Mouse (Mus musculus): ENCODE measurements at regions not wholly inside any gene's neighbourhood (a gene's known extent, or its start where the extent isn't known, plus 50 kb on each side); places are given as distances from the start of the nearest gene placed in this dataset.
"Not testable (repeated sequence)": the region's sequence is repeated elsewhere in the genome, so short reads cannot be mapped to it uniquely, and the experiment has no call there.

DNA sequence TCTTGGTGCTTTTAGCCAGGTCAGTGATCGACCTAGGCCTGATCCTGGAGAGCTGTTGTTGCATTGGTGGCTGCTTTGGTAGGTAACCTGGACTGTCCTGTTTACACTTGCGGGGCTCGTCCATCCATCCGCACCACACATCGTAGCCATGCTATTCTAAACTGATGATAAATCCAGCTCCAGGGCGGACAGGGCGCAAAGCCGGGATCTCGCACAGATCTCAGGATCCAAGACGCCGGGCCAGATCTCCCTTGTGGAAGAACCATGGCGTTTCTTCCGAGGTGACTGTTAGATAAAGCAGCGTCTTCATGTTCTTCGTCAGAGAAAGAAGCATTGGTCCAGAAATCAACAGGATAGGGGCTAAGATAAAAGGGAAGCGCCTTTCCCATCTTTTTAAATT, 115.6 kb downstream of the Sec16b start:
- not testable (repeated sequence) for ATAC-seq (replicated peaks; ENCODE audit: low FRiP score, poor library complexity, severe bottlenecking)

DNA sequence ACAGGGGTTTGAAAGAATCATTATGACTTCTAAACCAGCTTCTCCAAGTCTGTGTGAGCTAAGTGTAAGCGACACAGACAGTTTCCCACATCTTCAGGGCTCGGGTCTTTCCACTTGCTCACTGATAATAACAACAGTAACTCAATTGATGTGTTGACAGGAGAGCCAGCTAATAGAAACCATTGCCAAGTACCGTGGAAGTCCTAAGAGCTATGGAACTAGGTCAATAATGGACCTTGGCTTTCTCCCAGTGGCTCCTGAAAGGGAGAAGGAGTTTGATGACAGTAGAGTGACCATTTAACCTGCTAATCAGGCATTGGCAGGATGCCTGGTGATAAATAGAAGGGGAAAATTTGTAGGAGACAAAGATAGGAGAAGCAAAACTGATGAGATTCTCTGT, 126.1 kb downstream of the Sec16b start:
- no peak for ATAC-seq (replicated peaks; ENCODE audit: low FRiP score, poor library complexity, severe bottlenecking)

DNA sequence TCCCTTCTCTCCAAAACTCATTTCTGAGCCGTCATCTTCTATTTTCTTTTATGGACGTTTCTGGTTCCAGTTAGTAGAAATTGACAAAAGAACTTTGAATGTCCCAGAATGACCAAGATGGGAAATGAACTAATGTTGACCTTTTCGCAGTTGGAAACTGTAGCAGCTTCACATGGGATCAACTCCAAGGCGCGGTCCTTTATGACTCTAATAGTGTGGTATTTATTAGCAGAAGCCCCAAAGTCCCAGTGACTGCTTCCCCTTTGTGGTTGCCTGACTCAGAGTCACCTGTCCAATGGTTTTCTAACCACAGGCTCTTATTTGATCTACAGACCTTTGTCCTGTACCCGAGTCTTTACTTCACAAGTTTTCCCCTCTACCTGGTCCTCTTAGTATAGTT, 126.9 kb downstream of the Sec16b start:
- ATAC-seq (replicated peaks; ENCODE audit: low FRiP score, poor library complexity, severe bottlenecking), result no peak

DNA sequence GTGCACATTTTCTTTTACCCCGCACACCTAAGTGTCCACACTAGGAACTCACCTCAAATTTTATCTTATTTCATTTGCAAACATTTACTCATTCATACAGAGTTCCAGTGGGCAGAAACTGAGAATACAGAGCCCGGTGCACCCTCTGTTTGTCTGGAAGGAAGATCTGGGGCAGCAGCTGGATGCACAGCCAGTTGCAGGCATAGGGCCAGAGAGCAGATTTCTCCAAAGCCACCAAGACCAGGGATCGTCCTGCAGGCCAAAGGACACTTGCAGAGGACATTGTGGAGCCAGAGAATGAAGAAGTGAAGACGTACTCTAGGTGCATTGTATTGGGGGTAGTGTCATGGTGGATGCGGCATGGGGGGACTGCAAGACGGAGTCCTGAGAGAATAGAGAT, 129.2 kb downstream of the Sec16b start:
- ATAC-seq (replicated peaks; ENCODE audit: low FRiP score, poor library complexity, severe bottlenecking), result no peak

DNA sequence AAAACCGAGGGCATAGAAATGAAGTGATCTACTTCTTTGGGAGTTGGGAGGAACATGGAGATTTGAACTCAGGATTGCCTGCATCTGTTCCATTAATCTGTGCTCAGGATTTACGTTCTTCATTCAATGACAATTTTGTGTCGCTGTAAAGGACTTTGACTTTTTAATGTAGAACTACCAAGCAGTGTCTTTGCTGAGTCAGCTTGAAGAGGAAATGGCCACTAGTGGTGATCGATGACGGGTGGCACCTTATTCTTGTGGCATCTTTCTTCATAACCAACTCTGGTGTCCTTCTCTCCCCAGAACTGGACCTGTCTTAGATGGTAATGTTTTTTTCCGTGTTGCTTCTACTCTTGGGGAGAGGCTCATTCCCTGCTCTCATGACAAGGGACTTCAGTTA, 137.0 kb downstream of the Sec16b start:
- ATAC-seq (replicated peaks; ENCODE audit: low FRiP score, poor library complexity, severe bottlenecking), result no peak

DNA sequence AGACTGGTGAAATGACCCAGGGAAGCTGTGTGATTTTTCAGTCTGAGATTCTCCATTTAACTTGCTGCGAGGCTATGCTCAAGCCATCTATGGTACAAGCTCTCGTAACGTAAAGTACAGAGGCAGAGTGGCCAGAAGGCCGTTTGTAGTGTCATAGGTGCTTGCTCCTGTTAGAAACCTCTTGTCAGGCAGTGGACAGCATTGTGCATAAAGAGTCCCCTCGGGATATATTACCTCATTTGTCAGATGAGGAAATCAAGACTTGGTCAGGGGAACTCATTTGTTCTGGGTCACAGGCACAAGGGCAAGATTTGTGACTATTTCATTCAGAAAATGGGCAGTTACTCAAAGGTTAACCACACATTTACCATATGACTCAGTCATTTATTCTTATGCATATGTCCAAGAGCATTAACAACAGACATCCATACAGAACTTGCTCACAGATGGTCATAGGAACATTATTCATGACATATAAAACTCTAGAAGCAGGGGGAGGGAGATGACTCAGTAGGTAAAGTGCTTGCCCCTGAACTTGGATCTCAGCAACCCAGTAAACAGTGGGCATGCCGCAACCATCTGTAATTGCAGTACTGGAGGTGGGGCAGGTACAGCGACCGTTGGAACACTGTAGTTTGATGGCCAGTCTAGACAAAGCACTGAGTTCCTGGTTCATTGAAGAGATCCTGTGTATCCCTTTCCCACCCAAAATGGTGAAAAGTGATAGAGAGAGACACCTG, 139.3 kb downstream of the Sec16b start:
- ATAC-seq (replicated peaks; ENCODE audit: low FRiP score, poor library complexity, severe bottlenecking), result no peak

DNA sequence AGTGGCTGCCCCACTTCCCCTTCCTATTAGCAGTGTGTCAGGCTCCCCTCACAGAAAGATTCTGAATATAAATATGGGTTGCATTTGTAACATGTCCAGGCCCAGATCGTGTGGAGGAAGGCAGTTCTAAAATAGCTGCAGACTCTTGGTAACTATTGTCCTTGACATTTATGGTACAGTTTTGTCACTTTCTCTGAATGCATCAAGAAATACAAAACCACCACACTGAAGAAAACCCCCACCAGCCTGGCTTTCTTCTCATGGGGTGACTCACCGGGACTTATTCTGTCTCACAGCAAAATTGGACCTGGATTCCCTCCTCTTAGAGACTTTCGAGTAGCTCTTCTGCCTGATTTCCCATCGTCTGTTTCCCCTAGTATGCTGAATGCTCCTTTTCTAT, 148.9 kb downstream of the Sec16b start:
- ATAC-seq (replicated peaks; ENCODE audit: low FRiP score, poor library complexity, severe bottlenecking), result no peak

DNA sequence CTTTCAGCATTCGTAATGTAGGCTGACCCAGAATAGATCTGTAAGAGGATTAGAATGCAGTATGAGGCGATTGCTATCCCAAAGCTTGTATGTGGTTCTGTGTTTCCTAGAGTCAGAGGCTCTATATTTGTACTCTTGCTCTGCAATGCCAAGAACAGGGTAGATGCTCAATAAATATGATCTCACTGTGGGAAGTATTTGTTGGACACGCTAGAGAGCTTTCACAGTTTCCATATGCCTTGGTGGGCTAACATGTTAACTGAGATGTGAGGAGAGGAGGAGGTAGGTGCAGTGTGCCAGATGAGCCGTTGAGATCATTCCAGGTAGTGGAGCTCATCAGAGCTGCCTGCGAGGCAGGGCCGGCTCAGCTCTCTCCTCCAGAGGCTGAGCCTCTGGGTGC, 163.1 kb downstream of the Sec16b start:
- no peak for ATAC-seq (replicated peaks; ENCODE audit: low FRiP score, poor library complexity, severe bottlenecking)

DNA sequence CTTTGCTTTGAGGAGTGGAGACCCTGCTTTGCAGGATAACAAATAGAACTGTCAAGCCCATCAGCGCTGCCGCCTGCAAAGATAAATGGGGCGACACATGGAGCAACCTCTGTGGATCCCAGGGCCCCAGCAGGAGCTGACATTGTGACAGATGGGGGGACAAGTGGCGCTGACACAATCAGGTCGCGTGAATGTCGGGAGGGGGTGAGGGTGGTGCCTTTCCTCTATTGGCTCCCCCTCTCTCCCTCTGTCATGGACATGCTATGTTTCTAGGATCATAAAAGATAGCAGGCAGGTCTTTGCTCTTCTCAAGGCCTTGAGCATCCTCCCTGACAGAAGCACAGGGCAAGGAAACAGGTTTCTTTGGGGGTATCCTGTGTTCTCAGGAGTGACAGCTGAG, 177.8 kb downstream of the Sec16b start:
- no peak for ATAC-seq (replicated peaks; ENCODE audit: low FRiP score, poor library complexity, severe bottlenecking)

DNA sequence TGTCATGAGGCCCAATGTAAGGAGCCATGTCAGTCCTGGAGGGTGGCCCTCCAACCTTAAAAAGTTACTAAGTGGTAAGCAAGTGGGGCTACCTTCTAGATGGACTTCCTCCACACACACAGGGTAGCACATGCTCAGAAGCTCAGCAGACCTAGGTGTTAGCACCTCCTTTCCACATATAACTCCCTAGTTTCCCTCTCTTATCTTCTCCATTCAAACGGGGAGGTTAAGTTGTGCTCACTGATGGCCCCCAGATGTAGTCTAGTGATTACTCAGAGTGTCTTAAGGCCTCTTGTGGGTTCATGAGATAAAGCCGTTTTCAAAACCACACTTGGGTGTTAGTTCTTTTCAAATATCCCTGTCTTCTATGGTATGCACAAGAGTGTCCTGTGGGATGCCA, 188.7 kb downstream of the Sec16b start:
- ATAC-seq (replicated peaks; ENCODE audit: low FRiP score, poor library complexity, severe bottlenecking), result peak; percentile 72

DNA sequence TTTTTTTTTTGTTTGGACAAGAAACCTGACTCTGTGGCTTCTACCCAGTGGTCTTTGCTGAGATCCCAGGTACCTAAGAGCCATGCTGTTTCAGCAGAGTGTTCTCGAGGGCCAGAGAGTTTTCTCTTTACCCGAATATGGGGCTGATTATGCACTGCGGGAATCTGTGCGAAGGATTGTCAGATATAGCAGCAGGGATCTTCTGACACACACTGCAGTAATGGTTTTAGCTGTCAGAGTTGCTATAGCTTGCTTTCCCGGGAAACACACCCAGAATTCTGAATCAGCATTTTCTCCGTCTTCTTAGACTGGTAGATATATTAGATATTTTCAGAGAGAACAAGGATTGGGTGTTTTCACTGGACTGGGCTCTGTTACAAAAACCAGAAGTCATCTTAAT, 197.1 kb downstream of the Sec16b start:
- no peak for ATAC-seq (replicated peaks; ENCODE audit: low FRiP score, poor library complexity, severe bottlenecking)

DNA sequence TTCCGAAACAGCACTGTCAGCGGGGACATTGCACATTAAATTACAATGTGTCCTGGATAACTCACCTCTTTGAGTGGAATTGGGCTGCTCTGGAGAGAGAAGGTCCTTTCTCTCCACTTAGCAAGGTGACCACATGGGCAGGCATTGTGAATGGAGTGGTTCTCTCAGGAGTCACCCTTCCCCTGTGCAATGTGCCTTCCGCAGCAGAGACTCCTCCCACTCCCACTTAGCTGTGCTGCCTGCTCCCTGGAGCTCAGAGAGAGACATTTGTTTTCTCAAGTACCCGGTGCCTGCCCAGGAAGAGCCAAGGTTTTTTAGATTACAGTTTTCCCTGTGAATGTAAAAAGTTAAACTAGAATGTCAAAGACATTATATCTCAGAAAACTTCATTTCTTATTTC, 198.8 kb downstream of the Sec16b start:
- no peak for ATAC-seq (replicated peaks; ENCODE audit: low FRiP score, poor library complexity, severe bottlenecking)

DNA sequence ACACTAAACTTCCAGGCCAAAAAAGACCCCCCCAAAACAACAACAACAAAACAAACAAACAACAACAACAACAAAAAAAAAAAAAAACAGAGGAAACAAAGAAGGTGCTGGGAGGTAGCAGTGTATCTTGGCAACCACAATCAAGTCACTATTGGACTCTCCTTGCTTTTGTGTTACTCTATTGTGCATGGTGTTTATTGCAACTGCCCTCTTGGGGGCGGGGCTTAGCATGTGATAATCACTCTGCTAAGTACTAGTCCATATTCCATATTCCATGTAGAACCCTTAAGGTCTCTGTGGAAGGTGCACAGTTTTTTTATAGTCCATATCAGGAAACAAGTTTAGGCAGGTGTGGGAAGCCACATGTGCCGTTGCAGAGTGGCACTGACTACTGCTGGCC, 200.7 kb downstream of the Sec16b start:
- ATAC-seq (replicated peaks; ENCODE audit: low FRiP score, poor library complexity, severe bottlenecking), result no peak

DNA sequence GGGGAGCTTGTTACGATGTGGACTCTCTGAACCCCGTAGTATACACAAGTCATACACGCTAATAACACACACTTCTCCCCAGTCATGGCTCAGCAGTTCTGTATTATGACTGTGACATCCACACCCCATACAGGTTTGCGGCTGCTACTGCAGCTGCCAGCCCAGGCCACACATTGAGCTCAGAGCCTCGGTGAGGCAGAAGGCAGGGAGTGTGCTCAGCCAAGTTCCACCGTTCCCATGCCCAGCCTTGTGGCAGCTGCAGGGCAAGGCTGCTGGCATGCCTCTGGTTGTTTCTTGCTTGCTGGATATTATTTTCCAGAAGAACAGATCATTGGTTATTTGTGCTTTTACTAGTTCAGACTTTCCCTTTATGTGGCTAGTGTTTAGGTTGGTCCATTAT, 202.6 kb downstream of the Sec16b start:
- ATAC-seq (replicated peaks; ENCODE audit: low FRiP score, poor library complexity, severe bottlenecking), result no peak

DNA sequence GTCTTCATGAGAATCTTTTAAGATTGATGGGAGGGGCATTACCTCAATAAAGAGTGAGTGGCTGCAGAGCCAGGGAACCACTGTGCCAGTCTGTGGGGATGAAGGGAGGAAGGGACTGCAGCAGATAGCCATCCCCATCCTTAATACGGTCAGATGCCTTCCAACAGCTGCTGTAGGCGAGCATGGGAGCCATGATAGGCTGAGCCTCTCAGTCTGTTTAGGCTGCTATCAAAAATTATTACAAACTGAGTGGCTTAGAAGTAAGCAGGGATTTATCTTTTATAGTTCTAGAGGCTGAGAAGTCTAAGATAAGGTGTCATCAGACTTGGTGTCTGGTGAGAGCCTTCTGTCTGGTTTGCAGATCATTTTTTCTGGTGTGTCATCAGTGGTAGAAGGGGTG, 204.3 kb downstream of the Sec16b start:
- no peak for ATAC-seq (replicated peaks; ENCODE audit: low FRiP score, poor library complexity, severe bottlenecking)

DNA sequence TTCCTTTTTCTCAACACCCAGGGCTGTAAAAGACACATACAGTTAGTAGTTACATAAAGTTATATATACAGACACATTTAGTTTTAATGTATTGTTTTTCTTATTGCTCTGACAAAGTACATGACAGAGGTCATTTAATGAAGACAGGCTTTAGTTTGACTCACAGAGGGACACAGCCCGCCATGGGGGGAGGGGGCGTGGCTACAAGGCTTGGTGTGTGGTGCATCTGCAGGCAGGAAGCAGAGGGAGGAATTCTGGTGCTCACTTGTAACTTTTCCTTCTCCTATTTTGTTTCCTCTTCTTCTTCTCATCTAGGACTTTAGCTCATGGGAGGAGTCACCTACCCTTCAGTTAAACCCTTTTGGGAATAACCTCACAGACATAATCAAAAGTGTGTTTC, 206.0 kb downstream of the Sec16b start:
- ATAC-seq (replicated peaks; ENCODE audit: low FRiP score, poor library complexity, severe bottlenecking), result no peak

DNA sequence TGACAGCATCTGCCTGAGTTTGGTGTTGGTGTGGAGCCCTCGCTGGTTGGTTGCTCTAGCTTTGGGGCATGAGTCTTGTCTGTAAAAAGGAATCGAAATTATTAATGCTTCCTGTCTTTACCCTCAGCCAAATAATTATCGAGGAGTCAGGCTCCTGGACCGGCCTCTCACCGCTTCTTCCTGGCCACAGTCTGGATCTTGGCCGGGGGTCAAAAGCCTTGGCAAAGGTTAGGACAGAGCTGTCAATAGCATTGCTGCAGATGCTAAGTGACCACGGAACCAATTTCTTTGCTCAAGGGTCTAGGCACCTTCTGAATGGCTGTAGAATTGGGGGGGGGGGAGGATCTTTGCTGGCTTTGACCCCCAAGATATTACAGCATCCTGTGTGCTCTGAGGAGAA, 207.3 kb downstream of the Sec16b start:
- no peak for ATAC-seq (replicated peaks; ENCODE audit: low FRiP score, poor library complexity, severe bottlenecking)

DNA sequence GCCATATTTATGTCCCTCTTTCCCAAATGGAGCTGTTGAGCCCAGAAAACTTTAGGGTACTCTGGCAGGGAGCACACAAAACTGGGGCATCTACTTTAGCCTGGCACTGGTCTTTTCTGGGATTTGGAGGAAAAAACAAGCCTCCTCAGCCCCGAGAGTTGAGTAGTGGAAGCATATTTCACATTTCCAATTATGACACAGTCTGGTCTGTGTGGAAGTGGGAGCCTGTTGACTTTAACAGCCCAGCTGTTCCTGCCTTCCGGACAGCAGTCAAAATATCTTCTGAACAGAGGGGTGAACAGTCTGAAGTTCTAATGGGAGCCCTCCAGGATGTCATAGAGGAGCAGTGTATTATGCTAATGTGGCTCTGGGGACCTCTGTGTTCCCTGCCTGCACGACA, 209.1 kb downstream of the Sec16b start:
- ATAC-seq (replicated peaks; ENCODE audit: low FRiP score, poor library complexity, severe bottlenecking), result no peak

DNA sequence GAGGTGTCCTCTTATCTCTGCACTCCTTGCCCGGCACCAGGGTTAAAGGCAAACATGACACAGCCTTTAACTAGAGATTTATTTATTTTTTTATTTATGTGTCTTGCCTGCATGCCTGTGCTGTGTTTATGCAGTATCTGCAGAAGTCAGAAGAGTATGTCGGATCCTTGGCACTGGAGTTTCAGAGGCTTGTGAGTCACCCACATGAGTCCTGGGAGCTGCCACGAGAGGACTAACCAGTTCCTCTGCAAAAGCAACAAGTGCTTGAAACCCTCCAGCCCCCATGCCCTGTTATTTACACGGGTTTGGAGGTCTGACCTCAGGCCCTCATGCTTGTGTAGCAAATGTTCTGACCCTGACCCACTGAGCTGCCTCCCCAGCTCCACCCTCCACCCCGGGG, 210.6 kb downstream of the Sec16b start:
- ATAC-seq (replicated peaks; ENCODE audit: low FRiP score, poor library complexity, severe bottlenecking), result no peak

DNA sequence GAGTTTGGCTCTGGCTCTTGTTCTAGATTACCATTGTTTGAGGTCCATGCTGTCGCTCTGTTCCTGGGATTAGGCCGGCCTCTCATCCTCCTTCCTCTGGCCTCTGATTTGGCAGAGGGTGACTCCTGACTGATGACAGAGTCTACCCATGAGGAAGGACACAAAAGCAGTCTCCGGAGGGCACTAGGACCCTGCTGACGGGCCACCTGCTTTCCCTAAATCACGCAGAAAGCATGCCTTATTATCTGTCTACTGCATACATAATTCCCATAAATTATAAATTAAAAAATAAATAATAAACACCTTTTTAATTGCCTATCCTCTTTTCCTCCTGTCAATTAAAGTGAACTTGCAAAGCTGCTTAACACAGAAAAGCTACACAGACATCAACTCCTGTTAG, 215.4 kb downstream of the Sec16b start:
- ATAC-seq (replicated peaks; ENCODE audit: low FRiP score, poor library complexity, severe bottlenecking), result no peak

DNA sequence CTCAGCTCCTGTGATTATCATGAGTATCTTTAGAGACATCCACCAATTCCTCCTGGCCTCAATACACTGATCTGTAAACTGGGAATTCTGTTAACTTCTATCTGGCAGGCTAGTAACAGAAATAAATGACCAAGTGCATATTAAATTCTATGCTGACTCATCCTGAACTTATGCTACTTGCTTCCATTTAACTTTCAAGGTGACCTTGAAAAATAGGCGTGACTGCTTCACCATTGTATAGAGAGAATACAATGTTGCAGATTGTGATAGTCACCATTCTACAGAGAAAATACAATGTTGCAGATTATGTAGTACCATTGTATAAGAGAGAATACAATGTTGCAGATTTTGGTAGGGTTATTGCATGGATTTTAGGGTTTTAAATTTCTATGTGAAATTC, 224.6 kb downstream of the Sec16b start:
- ATAC-seq (replicated peaks; ENCODE audit: low FRiP score, poor library complexity, severe bottlenecking), result no peak
